Mouse (Mus musculus): ENCODE results near the gene Specc1l.
"Not testable (repeated sequence)": the region's sequence is repeated elsewhere in the genome, so short reads cannot be mapped to it uniquely, and the experiment has no call there.

Gene Specc1l

DNA sequence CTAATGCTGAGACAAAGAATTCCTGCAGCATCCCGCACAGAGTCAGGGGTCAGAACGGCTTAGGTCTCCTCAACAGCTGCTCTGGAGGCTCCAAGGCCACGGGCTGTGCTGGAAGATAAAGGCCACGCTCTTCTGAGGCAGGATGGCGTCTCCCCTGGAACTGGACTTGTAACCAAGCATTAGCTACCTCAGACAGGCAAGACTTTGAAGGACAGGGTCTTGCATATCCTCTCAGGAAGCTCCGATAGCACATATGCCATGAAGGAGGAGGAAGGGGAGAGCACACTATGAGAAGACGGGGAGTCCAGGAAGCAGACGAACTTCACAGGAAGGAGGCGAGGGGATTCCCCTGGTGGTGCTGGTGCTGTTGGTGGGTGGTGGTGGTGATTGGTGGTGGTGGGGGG lies 142.0 kb downstream of the Specc1l start:
- not testable (repeated sequence) for DNase-seq (ENCODE audit: low spot score in 2 of 2)

GRCm38 (mm10) chr10:75355341-75355740 lies 143.5 kb downstream of the Specc1l start:
- DNase-seq (ENCODE audit: low spot score in 2 of 2) = no peak

All from frontal cortex, postnatal 25 days (tissue).